Mouse (Mus musculus) liver, embryonic 14.5 days (tissue): ENCODE results near the gene Tspan3. TPM values are rescaled to one million over a fixed set of nuclear protein-coding genes. Genes with fewer than 3 reads are reported as not detected.

Experiments
- ATAC-seq: fragments of 200-750 bp; cut with Nextera tagmentation; 2 replicates; pipeline ENCODE4 v1.8.0; 2017; ENCODE audit warnings: moderate number of reproducible peaks, mild to moderate bottlenecking, moderate library complexity; ENCODE audit not compliant: insufficient read depth
- DNase-seq, 3 experiments: peaks; one replicate each; pipeline ENCODE4 v3.0.0-alpha.2; 2012 to 2013; ENCODE audit warnings: low read depth in 3 of 3, low spot score in 3 of 3
- H3K27ac ChIP-seq: fragments of 300-500 bp; sonication (generic); 2 replicates; pipeline ENCODE4 v1.5.1; 2014; ENCODE audit warnings: moderate library complexity, mild to moderate bottlenecking, control low read depth, inconsistent platforms
- H3K27me3 ChIP-seq: fragments of 300-500 bp; sonication (generic); 2 replicates; pipeline ENCODE4 v1.6.1; 2014; ENCODE audit warnings: mild to moderate bottlenecking, low read length, moderate library complexity; ENCODE audit not compliant: control insufficient read depth, insufficient read depth
- H3K36me3 ChIP-seq: fragments of 300-500 bp; sonication (generic); replicated peaks from 2 replicates; pipeline ENCODE4 v1.6.1; 2014; ENCODE audit warnings: low read depth; ENCODE audit not compliant: control insufficient read depth, insufficient read depth
- H3K4me1 ChIP-seq, 2 experiments: fragments of 200-500 bp in 1 of 2; fragments of 300-500 bp in 1 of 2; sonication (generic) in 1 of 2; replicated peaks; 2 replicates each; pipeline ENCODE4 v1.6.1; 2012 to 2014; ENCODE audit warnings: antibody characterized with exemption in 1 of 2, inconsistent platforms in 1 of 2, low read length in 1 of 2; ENCODE audit not compliant: control insufficient read depth in 2 of 2, insufficient read depth in 2 of 2
- H3K4me2 ChIP-seq: fragments of 300-500 bp; sonication (generic); 2 replicates; pipeline ENCODE4 v1.6.1; 2014; ENCODE audit warnings: low read depth, mild to moderate bottlenecking, control low read depth, moderate library complexity
- H3K4me3 ChIP-seq, 2 experiments: fragments of 200-500 bp in 1 of 2; fragments of 300-500 bp in 1 of 2; sonication (generic) in 1 of 2; 2 replicates each; pipeline ENCODE4 v1.5.1; 2012 to 2014; ENCODE audit warnings: low read depth in 2 of 2, low read length in 2 of 2, mild to moderate bottlenecking in 2 of 2, control low read depth in 1 of 2, inconsistent platforms in 1 of 2, moderate library complexity in 1 of 2; ENCODE audit not compliant: insufficient read depth in 1 of 2
- H3K9ac ChIP-seq: fragments of 300-500 bp; sonication (generic); replicated peaks from 2 replicates; pipeline ENCODE4 v1.6.1; 2014; ENCODE audit warnings: mild to moderate bottlenecking, control low read depth, moderate library complexity
- H3K9me3 ChIP-seq: fragments of 300-500 bp; sonication (generic); 2 replicates; pipeline ENCODE4 v1.6.1; 2016; ENCODE audit warnings: low read length, mixed read lengths; ENCODE audit not compliant: control insufficient read depth
- CTCF ChIP-seq: IDR thresholded peaks from 2 replicates; pipeline ENCODE4 v1.5.1; 2016; ENCODE audit warnings: antibody characterized with exemption, low read depth, control low read depth
- EP300 ChIP-seq: IDR thresholded peaks from 2 replicates; pipeline ENCODE4 v1.6.1; 2016; ENCODE audit warnings: antibody characterized with exemption, low read depth
- WGBS: fragments of 180-500 bp; shearing (Covaris S2); extraction: QIAGEN DNeasy Blood & Tissue Kit; methylation state at CpG from one replicate; pipeline ENCODE4 v1.1.7; 2014; ENCODE audit not compliant: insufficient replicate concordance; 5-methylcytosine and 5-hydroxymethylcytosine counted together
- polyA plus RNA-seq, 2 experiments: library from polyadenylated mRNA; depleted of rRNA in 1 of 2; stranded (reverse) in 1 of 2; unstranded in 1 of 2; fragments of >200 nt; fragmentation: Nextera tagmentation in 1 of 2; extraction: Ambion mirVana in 1 of 2; gene quantifications; 2 replicates each; pipeline versions ENCODE4 v1.2.1 to v1.2.3; 2012 to 2014

The Tspan3 gene
- polyA plus RNA-seq, 2 experiments = 15.3 to 22.4 TPM

- H3K27me3 ChIP-seq = no peaks in the 10 kb centered on the region
- H3K9me3 ChIP-seq = no peaks in the 10 kb centered on the region
- WGBS = 54% methylated on average over 2 of the region's 2 CpGs
- no peak overlapping the region for H3K4me2 ChIP-seq
- peaks cover 4 to 7% of the 10 kb centered on the region in 2 experiments; a peak in 2 of 4 replicates for H3K4me1 ChIP-seq
- DNase-seq (no peak), ATAC-seq (no peak)
- no peak overlapping the region for H3K9ac ChIP-seq
- H3K4me3 ChIP-seq = no peak overlapping the region
- H3K36me3 ChIP-seq = no peaks in the 10 kb centered on the region
- TF ChIP-seq EP300 (no peak), CTCF (no peak)
- H3K27ac ChIP-seq = no peak overlapping the region
Measured at GRCm38 (mm10) chr9:56158077-56158476, 7.2 kb downstream of the Tspan3 start.

- Histone ChIP-seq H3K9ac (no peak overlapping the region), H3K27ac (no peak overlapping the region), H3K27me3 (no peaks in the 10 kb centered on the region), H3K36me3 (no peaks in the 10 kb centered on the region), H3K4me1 (peaks cover 2 to 4% of the 10 kb centered on the region in 2 experiments; a peak in 2 of 4 replicates), H3K4me2 (no peak overlapping the region), H3K4me3 (no peak overlapping the region), H3K9me3 (no peaks in the 10 kb centered on the region)
- DNase-seq = no peak
- no peak for TF ChIP-seq EP300
- TF ChIP-seq CTCF = no peak
- ATAC-seq = no peak
- WGBS = 79% methylated on average over 5 of the region's 5 CpGs
Measured at GRCm38 (mm10) chr9:56154572-56154971, 10.7 kb downstream of the Tspan3 start.

GRCm38 (mm10) chr9:56152482-56153007 lies 12.7 kb downstream of the Tspan3 start:
- Histone ChIP-seq H3K27ac (no peak overlapping the region), H3K9ac (no peak overlapping the region), H3K36me3 (no peaks in the 10 kb centered on the region), H3K4me2 (no peak overlapping the region), H3K27me3 (no peaks in the 10 kb centered on the region), H3K4me1 (0 out of 4 replicates have a peak, but pooled peaks cover 0 to 2% of the 10 kb centered on the region in 2 experiments), H3K4me3 (no peak overlapping the region), H3K9me3 (no peaks in the 10 kb centered on the region)
- DNase-seq (no peak), ATAC-seq (no peak)
- TF ChIP-seq EP300 (no peak), CTCF (no peak)
- WGBS = 59% methylated on average over 4 of the region's 4 CpGs

GRCm38 (mm10) chr9:56151745-56152481 lies 13.4 kb downstream of the Tspan3 start:
- Histone ChIP-seq H3K4me2 (no peak overlapping the region), H3K9me3 (no peaks in the 10 kb centered on the region), H3K4me3 (no peak overlapping the region), H3K27me3 (no peaks in the 10 kb centered on the region), H3K4me1 (0 out of 4 replicates have a peak, but pooled peaks cover 0 to 2% of the 10 kb centered on the region in 2 experiments), H3K9ac (no peak overlapping the region), H3K36me3 (no peaks in the 10 kb centered on the region), H3K27ac (no peak overlapping the region)
- ATAC-seq = no peak
- no peak for DNase-seq
- TF ChIP-seq EP300 (no peak), CTCF (no peak)
- WGBS = 71% methylated on average over 7 of the region's 7 CpGs

- Histone ChIP-seq H3K4me2 (no peak overlapping the region), H3K27ac (no peak overlapping the region), H3K27me3 (no peaks in the 10 kb centered on the region), H3K4me1 (no peaks in the 10 kb centered on the region), H3K4me3 (no peak overlapping the region), H3K36me3 (no peaks in the 10 kb centered on the region), H3K9me3 (no peaks in the 10 kb centered on the region), H3K9ac (no peak overlapping the region)
- ATAC-seq (no peak), DNase-seq (no peak)
- TF ChIP-seq EP300 (no peak), CTCF (no peak)
- WGBS = 78% methylated on average over 16 of the region's 16 CpGs
Measured at GRCm38 (mm10) chr9:56146326-56146923, 18.9 kb downstream of the Tspan3 start.
